Mouse (Mus musculus) cerebellum, adult 2 months (tissue): ENCODE data around the gene Slc35f6.

Source experiments
- CTCF ChIP-seq: fragments of 200-500 bp; IDR thresholded peaks from 2 replicates; pipeline ENCODE4 v1.5.1; 2011; ENCODE audit warnings: low read depth, mild to moderate bottlenecking, control low read depth, low read length, moderate library complexity, borderline replicate concordance; ENCODE audit not compliant: insufficient read depth
- POLR2A ChIP-seq: fragments of 200-500 bp; IDR thresholded peaks from 2 replicates; pipeline ENCODE4 v1.6.1; 2011; ENCODE audit warnings: low read length, control low read depth, borderline replicate concordance; ENCODE audit not compliant: insufficient read depth

DNA sequence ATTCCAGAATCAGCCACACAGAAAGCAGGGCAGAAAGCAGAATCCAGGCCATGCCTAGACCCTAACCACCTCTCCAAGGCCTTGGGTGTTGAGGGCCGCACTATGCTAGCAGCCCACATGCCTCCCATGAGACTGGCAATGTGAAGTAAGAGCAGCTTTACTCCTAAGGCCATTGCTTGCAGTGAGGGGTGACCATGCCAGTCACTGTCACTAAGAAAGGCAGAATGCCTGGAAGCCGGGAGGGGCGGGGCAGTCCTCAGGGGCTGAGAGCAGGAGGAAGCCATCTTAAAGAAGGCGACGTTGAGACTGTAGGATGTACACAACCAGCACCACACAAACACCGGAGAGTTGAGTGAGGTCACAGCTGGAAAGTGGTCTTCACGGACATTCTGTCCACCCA lies 38.6 kb upstream of the Slc35f6 start:
- no peak for TF ChIP-seq CTCF
- no peak for TF ChIP-seq POLR2A
